Mouse (Mus musculus) midbrain, postnatal 0 days (tissue): ENCODE results near the gene Tnfrsf1a. TPM values are rescaled to one million over a fixed set of nuclear protein-coding genes. Genes with fewer than 3 reads are reported as not detected.

Experiments used
- ATAC-seq: fragments of 200-750 bp; cut with Nextera tagmentation; 2 replicates; pipeline ENCODE4 v1.8.0; 2017; ENCODE audit warnings: moderate number of reproducible peaks, mild to moderate bottlenecking, moderate TSS enrichment, moderate library complexity; ENCODE audit not compliant: low FRiP score
- DNase-seq: peaks from one replicate; pipeline ENCODE4 v3.0.0-alpha.2; 2015; ENCODE audit warnings: low spot score
- H3K27ac ChIP-seq: fragments of 300-500 bp; sonication (generic); 2 replicates; pipeline ENCODE4 v1.5.1; 2014; ENCODE audit warnings: low read depth, mild to moderate bottlenecking, low read length, mixed read lengths
- H3K27me3 ChIP-seq: fragments of 300-500 bp; sonication (generic); 2 replicates; pipeline ENCODE4 v1.6.1; 2014; ENCODE audit warnings: low read length, control low read depth, mixed read lengths; ENCODE audit not compliant: insufficient read depth
- H3K36me3 ChIP-seq: fragments of 300-500 bp; sonication (generic); 2 replicates; pipeline ENCODE4 v1.6.1; 2014; ENCODE audit warnings: low read length, control low read depth, mixed read lengths; ENCODE audit not compliant: insufficient read depth
- H3K4me1 ChIP-seq: fragments of 300-500 bp; sonication (generic); 2 replicates; pipeline ENCODE4 v1.6.1; 2014; ENCODE audit warnings: mild to moderate bottlenecking, control low read depth, antibody characterized with exemption, low read length, mixed read lengths; ENCODE audit not compliant: insufficient read depth
- H3K4me2 ChIP-seq: fragments of 300-500 bp; sonication (generic); 2 replicates; pipeline ENCODE4 v1.6.1; 2014; ENCODE audit warnings: low read depth, mild to moderate bottlenecking, low read length, mixed read lengths; ENCODE audit not compliant: poor library complexity, severe bottlenecking
- H3K4me3 ChIP-seq: fragments of 300-500 bp; sonication (generic); 2 replicates; pipeline ENCODE4 v1.5.1; 2014; ENCODE audit warnings: low read depth, mild to moderate bottlenecking, low read length, moderate library complexity
- H3K9ac ChIP-seq: fragments of 300-500 bp; sonication (generic); replicated peaks from 2 replicates; pipeline ENCODE4 v1.6.1; 2014; ENCODE audit warnings: mild to moderate bottlenecking, low read length, moderate library complexity, mixed read lengths; ENCODE audit not compliant: poor library complexity, severe bottlenecking
- H3K9me3 ChIP-seq: fragments of 300-500 bp; sonication (generic); 2 replicates; pipeline ENCODE4 v1.6.1; 2016; ENCODE audit warnings: low read length, control low read depth
- CTCF ChIP-seq: IDR thresholded peaks from 2 replicates; pipeline ENCODE4 v1.5.1; 2016; ENCODE audit warnings: antibody characterized with exemption, mild to moderate bottlenecking
- WGBS: fragments of 180-500 bp; shearing (Covaris S2); extraction: QIAGEN DNeasy Blood & Tissue Kit; methylation state at CpG from one replicate; pipeline ENCODE4 v1.1.7; 2014; 5-methylcytosine and 5-hydroxymethylcytosine counted together
- polyA plus RNA-seq: library from polyadenylated mRNA; unstranded; fragments of >200 nt; fragmentation: Nextera tagmentation; extraction: Ambion mirVana; gene quantifications from 2 replicates; pipeline ENCODE4 v1.2.1, GENCODE M21; 2015
- total RNA-seq: library from RNA; depleted of rRNA; stranded (reverse); fragments of >200 nt; gene quantifications from 2 replicates; pipeline ENCODE4 v1.2.3, GENCODE M21; 2014

The Tnfrsf1a gene
- total and polyA plus RNA-seq, 2 experiments from 2014 or later = 10.4 to 15.9 TPM

GRCm38 (mm10) chr6:125307091-125307490 is 42.1 kb upstream of the Tnfrsf1a start:
- H3K9ac ChIP-seq = no peak overlapping the region
- TF ChIP-seq CTCF = no peak
- no peak for DNase-seq
- no peak overlapping the region for H3K4me2 ChIP-seq
- H3K36me3 ChIP-seq = no peaks in the 10 kb centered on the region
- H3K27me3 ChIP-seq = no peaks in the 10 kb centered on the region
- WGBS = 87% methylated on average over 5 of the region's 5 CpGs
- no peaks in the 10 kb centered on the region for H3K4me1 ChIP-seq
- no peaks in the 10 kb centered on the region for H3K9me3 ChIP-seq
- H3K27ac ChIP-seq = no peak overlapping the region
- ATAC-seq = no peak
- no peak overlapping the region for H3K4me3 ChIP-seq

DNA sequence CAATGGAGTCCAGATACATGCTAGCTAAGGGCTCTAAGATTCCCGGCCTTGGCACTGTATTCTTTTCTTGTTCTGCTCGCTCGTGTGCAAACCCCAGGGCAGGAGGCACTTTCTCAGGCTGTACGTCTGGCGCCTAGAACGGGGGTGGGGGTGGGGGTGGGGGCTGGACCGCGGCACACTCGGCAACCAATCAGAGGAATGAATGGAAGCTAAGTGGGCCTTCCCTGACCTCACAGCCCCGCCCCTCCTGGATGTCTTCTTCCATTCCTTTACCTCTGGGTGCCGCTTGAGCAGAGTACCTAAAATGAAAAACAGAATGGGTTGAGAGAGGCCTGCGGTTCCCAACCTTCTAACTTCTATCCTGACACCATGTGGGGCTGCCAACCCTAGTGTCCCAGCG is 40.2 kb upstream of the Tnfrsf1a start:
- ATAC-seq (no peak), DNase-seq (no peak)
- Histone ChIP-seq H3K27me3 (no peaks in the 10 kb centered on the region), H3K4me2 (no peak overlapping the region), H3K4me1 (peaks cover 4% of the 10 kb centered on the region; the same call in 1 of the 2 replicates), H3K36me3 (no peaks in the 10 kb centered on the region), H3K4me3 (no peak overlapping the region), H3K27ac (no peak overlapping the region), H3K9ac (no peak overlapping the region), H3K9me3 (no peaks in the 10 kb centered on the region)
- TF ChIP-seq CTCF = no peak
- 19% methylated on average over 13 of the region's 13 CpGs for WGBS

GRCm38 (mm10) chr6:125309406-125309805 is 39.8 kb upstream of the Tnfrsf1a start:
- no peak overlapping the region for H3K27ac ChIP-seq
- H3K27me3 ChIP-seq = no peaks in the 10 kb centered on the region
- ATAC-seq (no peak), DNase-seq (no peak)
- H3K36me3 ChIP-seq = no peaks in the 10 kb centered on the region
- H3K4me1 ChIP-seq = peaks cover 8% of the 10 kb centered on the region; the same call in 1 of the 2 replicates
- H3K9ac ChIP-seq = no peak overlapping the region
- no peak overlapping the region for H3K4me3 ChIP-seq
- no peaks in the 10 kb centered on the region for H3K9me3 ChIP-seq
- 51% methylated on average over 5 of the region's 5 CpGs for WGBS
- H3K4me2 ChIP-seq = no peak overlapping the region
- TF ChIP-seq CTCF = no peak

- TF ChIP-seq CTCF = no peak
- no peaks in the 10 kb centered on the region for H3K9me3 ChIP-seq
- no peaks in the 10 kb centered on the region for H3K27me3 ChIP-seq
- 82% methylated on average over 9 of the region's 9 CpGs for WGBS
- H3K9ac ChIP-seq = no peak overlapping the region
- ATAC-seq (no peak), DNase-seq (no peak)
- no peak overlapping the region for H3K4me3 ChIP-seq
- H3K27ac ChIP-seq = no peak overlapping the region
- no peak overlapping the region; the same call in 1 of the 2 replicates for H3K4me2 ChIP-seq
- peaks cover 8% of the 10 kb centered on the region; the same call in 1 of the 2 replicates for H3K4me1 ChIP-seq
- no peaks in the 10 kb centered on the region for H3K36me3 ChIP-seq
Measured at GRCm38 (mm10) chr6:125312171-125312570, 37.0 kb upstream of the Tnfrsf1a start.

- no peak for DNase-seq
- H3K27ac ChIP-seq = no peak overlapping the region
- H3K9me3 ChIP-seq = no peaks in the 10 kb centered on the region
- peak overlapping the region; percentile 33; the same call in 1 of the 2 replicates for H3K9ac ChIP-seq
- H3K4me2 ChIP-seq = peak overlapping the region; percentile 46
- no peak for ATAC-seq
- no peaks in the 10 kb centered on the region for H3K27me3 ChIP-seq
- H3K4me1 ChIP-seq = peaks cover 8% of the 10 kb centered on the region; the same call in 1 of the 2 replicates
- TF ChIP-seq CTCF = no peak
- WGBS = 64% methylated on average over 22 of the region's 22 CpGs
- no peaks in the 10 kb centered on the region for H3K36me3 ChIP-seq
- H3K4me3 ChIP-seq = peak overlapping the region; percentile 31
Measured at GRCm38 (mm10) chr6:125312581-125313355, 36.4 kb upstream of the Tnfrsf1a start.

DNA sequence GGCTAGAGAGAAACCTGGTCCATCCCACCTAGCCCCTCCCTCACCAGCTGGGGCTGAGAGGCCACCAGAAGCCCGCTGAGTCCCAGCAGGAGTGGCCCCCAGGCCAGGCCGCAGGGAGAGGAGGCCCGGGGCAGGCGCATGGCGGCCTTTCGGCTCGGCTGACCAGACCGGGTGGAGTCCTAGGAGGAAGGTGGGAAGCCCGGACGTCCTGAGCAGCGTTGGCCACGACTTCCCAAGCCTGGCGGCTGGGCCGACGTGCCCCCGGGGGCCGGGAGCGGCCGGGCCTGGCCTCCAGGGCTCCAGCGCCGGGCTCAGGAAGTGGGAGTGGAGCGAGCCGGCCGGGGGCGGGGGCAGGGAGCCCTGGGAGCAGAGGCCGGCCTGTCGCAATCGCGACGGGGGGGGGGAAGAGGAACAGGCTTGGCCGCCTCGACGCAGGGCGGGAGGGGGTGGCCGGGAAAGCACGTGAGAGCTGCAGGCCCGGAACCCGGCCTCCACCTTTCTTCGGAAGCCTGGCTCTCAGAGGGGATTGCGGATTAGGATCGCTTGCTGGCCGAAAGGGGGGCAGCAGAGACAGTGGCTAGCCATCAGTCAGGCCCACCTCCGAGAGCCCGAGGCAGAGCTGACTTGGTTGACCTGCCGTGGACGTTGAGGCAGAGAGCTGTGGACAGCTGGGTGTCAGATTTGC is 35.5 kb upstream of the Tnfrsf1a start, which contains the start of gene Ltbr:
Gene Ltbr, minus strand, starts transcription at position 340 of the 685 bp plus-strand sequence.
- no peak for TF ChIP-seq CTCF
- 5% methylated on average over 40 of the region's 46 CpGs for WGBS
- H3K4me1 ChIP-seq = peaks cover 8% of the 10 kb centered on the region; the same call in 1 of the 2 replicates
- H3K36me3 ChIP-seq = no peaks in the 10 kb centered on the region
- H3K27ac ChIP-seq = no peak within 1 kb of the TSS
- no peaks in the 10 kb centered on the region for H3K27me3 ChIP-seq
- H3K9ac ChIP-seq = peak within 1 kb of the TSS; percentile 33
- ATAC-seq (peak; percentile 72), DNase-seq (peak; percentile 46)
- peak within 1 kb of the TSS; percentile 46 for H3K4me2 ChIP-seq
- peak within 1 kb of the TSS; percentile 31 for H3K4me3 ChIP-seq
- no peaks in the 10 kb centered on the region for H3K9me3 ChIP-seq
